Mouse (Mus musculus) kidney, adult 8-10 months (tissue): Measurements from ENCODE around the gene Tspyl4.

ENCODE experiments used
- DNase-seq, 2 experiments: peaks; one replicate each; pipeline ENCODE4 v3.0.0; 2022

The Tspyl4 gene

GRCm38 (mm10) chr10:34326701-34327100 is 29.5 kb downstream of the Tspyl4 start:
- no peak for DNase-seq

- DNase-seq: no peak
Observed at GRCm38 (mm10) chr10:34327144-34327543, 29.9 kb downstream of the Tspyl4 start.

- DNase-seq: peak; percentile 36 to 42
Observed at GRCm38 (mm10) chr10:34328310-34328709, 31.1 kb downstream of the Tspyl4 start.

- DNase-seq: no peak
Observed at GRCm38 (mm10) chr10:34341014-34341413, 43.8 kb downstream of the Tspyl4 start.

GRCm38 (mm10) chr10:34341886-34342285 is 44.6 kb downstream of the Tspyl4 start:
- DNase-seq: no peak
